Mouse (Mus musculus) megakaryocyte, adult 5-6 weeks (primary cell): ENCODE data around the gene Ttc39b. TPM values are rescaled to one million over a fixed set of nuclear protein-coding genes. Genes with fewer than 3 reads are reported as not detected.

Source experiments
- ATAC-seq: 2 replicates; pipeline ENCODE4 v1.8.0; 2016; ENCODE audit warnings: mild to moderate bottlenecking, inconsistent platforms; ENCODE audit not compliant: poor library complexity, severe bottlenecking
- total RNA-seq, 2 experiments: library from RNA; stranded (forward) in 1 of 2; stranded (reverse) in 1 of 2; fragments of 153-499, 151-499 nt in 1 of 2; fragments of 221-1000, 200-1000 nt in 1 of 2; gene quantifications; 2 replicates each; pipeline versions ENCODE4 v1.2.3 to v1.2.4; 2015 to 2017

The Ttc39b gene
- total RNA-seq, 2 experiments from 2014 or later, result 4.4 to 5.0 TPM

DNA sequence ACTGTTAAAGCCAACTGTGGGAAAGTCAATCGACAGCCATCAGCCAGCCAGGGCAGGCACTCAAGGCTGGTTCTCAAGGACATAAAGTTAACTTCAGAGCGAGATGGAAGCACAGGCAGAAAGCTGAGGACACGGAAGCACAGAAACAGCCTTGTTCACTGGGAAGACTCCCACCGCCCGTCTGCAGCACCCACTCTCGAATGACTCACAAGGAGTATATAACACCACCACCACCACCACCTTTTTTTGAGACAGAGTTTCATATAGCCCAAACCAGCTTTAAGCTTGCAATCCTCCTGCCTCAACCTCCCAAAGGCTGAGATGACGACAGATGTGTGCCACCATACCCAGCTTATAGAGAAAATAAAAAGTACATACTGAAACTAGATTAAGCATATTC is 44.8 kb downstream of the Ttc39b start:
- no peak for ATAC-seq

GRCm38 (mm10) chr4:83274241-83274640 is 49.8 kb downstream of the Ttc39b start:
- ATAC-seq, result no peak

DNA sequence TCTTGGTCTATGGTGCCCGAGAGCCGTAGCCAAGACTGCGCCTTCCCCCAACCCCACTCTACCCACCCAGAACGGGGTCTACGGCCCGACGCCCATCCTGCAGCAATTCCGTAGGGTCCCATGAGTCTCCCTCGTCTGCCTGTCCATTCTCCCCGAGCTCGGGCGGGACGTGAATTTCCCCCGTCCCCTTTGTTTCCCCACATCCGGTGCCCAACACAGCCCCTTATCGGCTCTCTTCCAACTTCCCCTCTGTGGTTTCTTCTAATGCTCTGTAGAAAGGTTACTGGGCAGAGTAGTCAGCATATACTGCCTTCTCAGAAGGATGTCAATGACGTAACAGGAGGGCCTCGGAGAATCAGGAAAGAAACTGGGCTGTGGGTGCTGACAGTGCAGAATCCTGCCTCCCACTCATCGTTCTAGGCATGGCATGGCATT is 50.4 kb downstream of the Ttc39b start:
- peak; percentile 93 for ATAC-seq

- peak; percentile 16 for ATAC-seq
Observed at GRCm38 (mm10) chr4:83272917-83273615, 51.0 kb downstream of the Ttc39b start.

- ATAC-seq, result no peak
Observed at GRCm38 (mm10) chr4:83270481-83270880, 53.6 kb downstream of the Ttc39b start.

GRCm38 (mm10) chr4:83269614-83270013 is 54.4 kb downstream of the Ttc39b start:
- peak; percentile 42 for ATAC-seq

DNA sequence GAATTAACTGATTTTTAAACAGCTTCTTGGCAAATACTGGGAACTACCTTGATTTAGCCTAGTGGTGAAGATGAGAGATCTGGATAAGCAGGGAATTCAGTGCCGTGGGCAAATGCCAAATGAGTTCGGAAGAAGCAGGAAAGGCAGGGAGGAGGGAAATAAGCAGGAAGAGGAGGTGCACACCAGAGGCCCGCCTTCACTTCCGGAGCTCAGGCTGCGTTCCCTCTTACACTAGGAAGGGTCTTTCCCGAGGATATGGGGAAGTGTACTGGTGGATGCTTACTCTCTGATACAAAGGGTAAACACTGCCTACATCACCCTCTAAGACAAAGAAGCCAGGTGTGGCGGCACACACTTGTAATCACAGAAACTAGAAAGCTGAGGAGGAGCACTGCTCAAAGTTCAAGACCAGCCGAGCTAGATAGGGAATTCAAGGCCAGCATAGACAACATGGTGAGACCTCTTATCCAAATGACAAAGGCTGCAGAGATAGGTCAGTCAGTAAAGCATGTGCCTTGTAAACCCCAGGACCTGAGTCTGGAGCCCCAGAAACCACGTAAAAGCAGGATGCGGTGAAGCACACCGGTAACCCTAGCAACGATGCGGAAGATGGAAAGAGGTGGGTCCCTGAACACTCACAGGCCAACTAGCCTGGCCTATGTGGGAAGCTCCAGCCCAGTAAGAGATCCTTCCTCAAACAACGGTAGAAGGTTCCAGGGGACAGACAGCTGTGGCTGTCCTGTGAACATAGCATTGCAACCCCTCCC is 57.9 kb downstream of the Ttc39b start:
- ATAC-seq, result peak; percentile 57

- ATAC-seq, result no peak
Observed at GRCm38 (mm10) chr4:83264832-83265231, 59.2 kb downstream of the Ttc39b start.

- ATAC-seq, result peak; percentile 37; the same call in 1 of the 2 replicates
Observed at GRCm38 (mm10) chr4:83261998-83262397, 62.1 kb downstream of the Ttc39b start.

- no peak for ATAC-seq
Observed at GRCm38 (mm10) chr4:83259690-83260089, 64.4 kb downstream of the Ttc39b start.

GRCm38 (mm10) chr4:83258273-83258672 is 65.8 kb downstream of the Ttc39b start:
- no peak for ATAC-seq

- ATAC-seq, result no peak
Observed at GRCm38 (mm10) chr4:83257279-83258260, 66.5 kb downstream of the Ttc39b start.

DNA sequence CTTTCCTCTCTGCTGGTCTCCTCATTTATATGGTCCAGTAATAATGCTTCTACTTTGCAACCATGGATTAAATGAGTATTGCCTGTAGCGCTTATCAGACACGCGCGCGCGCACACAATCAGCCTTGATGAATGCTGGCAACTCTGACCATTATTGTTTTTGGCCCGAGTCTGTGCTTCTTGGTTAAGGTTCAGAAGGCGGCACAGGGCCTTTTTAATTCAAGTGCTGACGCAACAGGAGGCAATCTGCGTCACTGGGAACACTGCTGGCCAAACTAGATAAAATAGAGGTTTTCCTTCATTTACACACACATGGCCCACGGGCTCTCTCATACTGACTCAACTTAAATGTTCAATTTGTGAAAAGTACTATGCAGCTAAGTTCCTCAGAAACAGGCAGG is 67.3 kb downstream of the Ttc39b start:
- no peak for ATAC-seq

- no peak for ATAC-seq
Observed at GRCm38 (mm10) chr4:83254941-83255340, 69.1 kb downstream of the Ttc39b start.

GRCm38 (mm10) chr4:83253679-83254078 is 70.4 kb downstream of the Ttc39b start:
- ATAC-seq, result no peak

- ATAC-seq, result no peak
Observed at GRCm38 (mm10) chr4:83243706-83244105, 80.3 kb downstream of the Ttc39b start.

DNA sequence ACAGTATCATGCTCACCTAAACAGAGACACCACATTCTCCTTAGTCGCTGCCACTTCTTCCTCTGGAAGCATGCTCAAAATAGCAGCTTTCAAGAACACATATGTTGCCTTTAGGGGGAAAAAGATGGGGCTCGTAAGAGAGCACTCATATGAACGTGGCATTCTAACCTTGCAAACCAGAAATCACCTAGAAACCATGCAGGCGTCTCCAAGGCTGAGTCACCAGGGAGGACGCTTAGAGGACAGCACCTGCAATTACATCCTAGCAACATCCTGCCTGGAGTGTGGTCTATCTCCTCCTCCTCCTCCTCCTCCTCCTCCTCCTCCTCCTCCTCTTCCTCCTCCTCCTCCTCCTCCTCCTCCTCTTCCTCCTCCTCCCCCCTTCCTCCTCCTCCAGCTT is 82.4 kb downstream of the Ttc39b start:
- ATAC-seq, result no peak

DNA sequence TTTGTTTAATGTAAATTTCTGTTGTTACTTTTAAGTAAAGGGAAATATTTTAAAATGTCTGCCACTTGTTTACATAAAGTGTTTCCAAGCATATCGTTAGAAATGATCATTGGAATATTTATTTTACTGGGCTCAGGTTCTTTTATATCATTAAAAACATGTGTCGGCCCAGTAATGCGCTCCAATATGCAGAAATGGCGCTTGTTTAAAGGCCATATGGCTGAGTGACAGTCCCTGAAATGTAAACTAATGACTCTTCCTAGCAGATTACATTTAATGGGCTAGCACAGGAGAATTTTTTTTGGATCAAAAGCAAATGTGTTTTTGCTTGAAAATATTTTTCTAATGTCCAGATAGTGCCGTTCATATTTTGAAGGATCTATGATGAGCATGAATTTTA is 86.4 kb downstream of the Ttc39b start:
- ATAC-seq, result no peak

DNA sequence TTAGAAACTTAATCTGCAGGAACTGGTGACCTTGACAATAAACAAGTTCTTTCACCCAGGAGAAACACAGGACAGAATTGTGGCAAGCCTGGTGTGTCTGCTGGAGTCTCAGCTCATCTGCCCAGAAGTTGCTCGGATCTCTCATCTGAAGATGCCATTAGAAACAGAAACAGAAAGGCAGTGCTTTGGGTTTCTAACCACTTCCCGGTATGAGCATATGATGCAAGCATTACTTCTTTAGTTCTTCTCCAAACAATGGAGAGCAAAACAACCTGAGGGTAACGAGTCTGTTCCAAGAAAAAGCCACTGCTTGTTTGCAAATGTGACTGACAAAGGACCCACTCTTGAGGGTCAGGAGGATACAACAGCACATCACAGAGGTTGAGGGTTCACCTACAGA is 88.8 kb downstream of the Ttc39b start:
- peak; percentile 74 for ATAC-seq

DNA sequence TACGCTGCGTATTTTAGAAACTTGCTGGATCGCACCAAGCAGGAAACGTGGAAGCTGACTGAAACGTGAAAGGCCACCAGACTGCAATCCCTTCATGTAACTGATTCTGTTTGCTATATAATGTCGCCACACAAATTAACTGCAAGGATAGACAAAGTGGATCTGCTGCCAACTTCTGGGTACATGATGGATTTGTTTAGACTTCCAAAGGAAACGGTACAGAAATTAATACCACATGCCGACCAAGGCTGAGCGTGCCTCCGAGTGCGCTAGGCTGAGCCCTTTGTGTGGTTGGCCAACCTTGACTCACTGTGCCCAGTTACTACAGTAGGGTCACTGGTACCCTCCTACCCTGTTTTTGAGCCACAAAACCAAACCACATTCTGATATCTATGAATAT is 89.3 kb downstream of the Ttc39b start:
- ATAC-seq, result no peak

- peak; percentile 68 for ATAC-seq
Observed at GRCm38 (mm10) chr4:83234132-83234531, 89.9 kb downstream of the Ttc39b start.
